Mouse (Mus musculus): Measurements from ENCODE around the gene Becn1.

DNA sequence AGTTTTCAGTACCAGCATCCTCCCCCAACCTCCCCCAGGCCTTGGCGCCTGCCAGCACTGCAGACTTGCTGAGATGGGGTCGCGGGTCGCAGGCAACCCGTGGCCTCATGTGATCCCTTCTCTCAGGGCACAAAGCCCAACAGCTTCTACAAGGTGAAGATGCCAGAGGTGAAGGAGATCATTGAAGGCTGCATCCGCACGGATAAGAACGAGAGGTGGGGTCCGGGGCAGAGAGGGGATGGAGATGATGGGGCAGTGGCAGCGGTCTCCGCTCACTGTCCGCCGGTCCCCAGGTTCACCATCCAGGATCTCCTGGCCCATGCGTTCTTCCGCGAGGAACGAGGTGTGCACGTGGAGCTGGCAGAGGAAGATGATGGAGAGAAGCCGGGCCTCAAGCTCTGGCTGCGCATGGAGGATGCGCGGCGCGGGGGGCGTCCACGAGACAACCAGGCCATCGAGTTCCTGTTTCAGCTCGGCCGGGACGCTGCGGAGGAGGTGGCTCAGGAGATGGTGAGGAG lies 37.1 kb downstream of the Becn1 start:
- TF ChIP-seq CTCF (IDR thresholded peaks at IDR 0.05; ENCODE audit: extremely low read depth, insufficient read depth, insufficient read length, insufficient replicate concordance) = no peak
- TF ChIP-seq POLR2A (IDR thresholded peaks at IDR 0.05; ENCODE audit: low read depth, low read length) = no peak
